Mouse (Mus musculus): ENCODE measurements around the gene Adgrd1. TPM values are rescaled to one million over a fixed set of nuclear protein-coding genes. Genes with fewer than 3 reads are reported as not detected.
"Not testable (repeated sequence)": the region's sequence is repeated elsewhere in the genome, so short reads cannot be mapped to it uniquely, and the experiment has no call there.

Gene Adgrd1
- polyA plus RNA-seq, 1 experiment from 2014 or later, result 0.11 TPM

- H3K4me1 ChIP-seq, result no peaks in the 10 kb centered on the region
- WGBS, result 63% methylated on average over 4 of the region's 4 CpGs
- no peak overlapping the region for H3K4me2 ChIP-seq (replicated peaks)
- H3K9ac ChIP-seq (replicated peaks), result no peak overlapping the region
- no peaks in the 10 kb centered on the region for H3K9me3 ChIP-seq
- no peaks in the 10 kb centered on the region; the same call in 1 of the 2 replicates for H3K27me3 ChIP-seq
- ATAC-seq (ENCODE audit: low FRiP score, low read depth), result no peak
- no peaks in the 10 kb centered on the region for H3K36me3 ChIP-seq
- no peak overlapping the region for H3K4me3 ChIP-seq
- H3K27ac ChIP-seq (replicated peaks), result no peak overlapping the region
Observed at GRCm38 (mm10) chr5:129104043-129104442, 7.5 kb downstream of the Adgrd1 start.

- Histone ChIP-seq H3K4me3 (no peak overlapping the region), H3K9ac (replicated peaks) (no peak overlapping the region), H3K9me3 (no peaks in the 10 kb centered on the region), H3K4me2 (replicated peaks) (no peak overlapping the region), H3K27me3 (no peaks in the 10 kb centered on the region), H3K27ac (replicated peaks) (no peak overlapping the region), H3K4me1 (peaks cover 9% of the 10 kb centered on the region; the same call in 1 of the 2 replicates), H3K36me3 (no peaks in the 10 kb centered on the region)
- ATAC-seq (ENCODE audit: low FRiP score, low read depth), result no peak
- 67% methylated on average over 8 of the region's 8 CpGs for WGBS
Observed at GRCm38 (mm10) chr5:129111729-129112128, 15.2 kb downstream of the Adgrd1 start.

- WGBS, result 80% methylated on average over 13 of the region's 13 CpGs
- Histone ChIP-seq H3K9me3 (no peaks in the 10 kb centered on the region), H3K9ac (replicated peaks) (no peak overlapping the region), H3K27me3 (no peaks in the 10 kb centered on the region), H3K36me3 (no peaks in the 10 kb centered on the region), H3K4me3 (no peak overlapping the region), H3K4me1 (peaks cover 17% of the 10 kb centered on the region; the same call in 1 of the 2 replicates), H3K4me2 (replicated peaks) (no peak overlapping the region), H3K27ac (replicated peaks) (no peak overlapping the region)
- no peak for ATAC-seq (ENCODE audit: low FRiP score, low read depth)
Observed at GRCm38 (mm10) chr5:129113741-129114476, 17.4 kb downstream of the Adgrd1 start.

DNA sequence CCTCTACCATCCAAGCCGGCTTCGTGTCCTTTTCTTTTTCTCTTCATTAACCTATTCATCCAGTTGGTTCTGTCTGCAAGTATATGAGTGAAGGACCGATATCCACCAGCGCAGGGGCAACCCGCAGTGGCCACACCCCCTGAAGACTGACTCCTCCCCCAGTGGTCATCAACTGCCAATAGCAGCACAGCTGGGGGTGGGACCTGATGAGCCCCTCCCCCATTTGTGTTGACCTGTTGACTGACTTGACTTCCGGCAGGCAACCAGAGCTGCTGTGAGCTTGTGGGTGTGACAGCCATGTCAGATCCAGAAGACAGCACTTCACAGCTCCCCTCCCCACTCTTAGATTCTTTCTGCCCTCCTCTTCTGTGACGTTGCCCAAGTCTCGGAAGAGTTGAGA, 19.7 kb downstream of the Adgrd1 start:
- Histone ChIP-seq H3K4me1 (peaks cover 17% of the 10 kb centered on the region; the same call in 1 of the 2 replicates), H3K36me3 (no peaks in the 10 kb centered on the region), H3K27me3 (no peaks in the 10 kb centered on the region), H3K4me3 (no peak overlapping the region), H3K9me3 (no peaks in the 10 kb centered on the region), H3K9ac (replicated peaks) (no peak overlapping the region), H3K27ac (replicated peaks) (no peak overlapping the region), H3K4me2 (replicated peaks) (no peak overlapping the region)
- no peak for ATAC-seq (ENCODE audit: low FRiP score, low read depth)
- WGBS, result 89% methylated on average over 8 of the region's 8 CpGs

DNA sequence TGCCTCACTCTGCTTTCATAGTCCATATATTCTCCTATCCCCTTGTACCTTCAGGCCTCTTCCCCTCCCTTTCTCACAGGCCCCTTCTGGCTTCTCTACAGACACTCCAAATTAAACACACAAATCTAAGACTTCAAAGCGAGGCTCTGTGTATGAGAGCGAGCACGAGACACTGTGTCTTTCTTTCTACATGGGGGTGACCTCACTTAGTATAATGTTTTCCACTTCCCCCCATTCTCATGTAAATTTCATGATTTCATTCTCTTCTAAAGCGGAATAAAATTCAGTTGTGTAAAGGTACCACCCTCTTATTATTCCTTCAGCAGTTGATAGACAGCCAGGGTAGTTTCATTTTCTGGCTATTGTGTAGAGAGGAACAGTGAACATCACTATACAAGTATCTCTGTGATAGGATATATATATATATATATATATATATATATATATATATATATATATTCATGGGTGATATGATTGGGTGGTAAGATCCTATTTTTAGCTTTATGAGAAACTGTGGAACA, 21.1 kb downstream of the Adgrd1 start:
- 72% methylated on average over 4 of the region's 4 CpGs for WGBS
- H3K9me3 ChIP-seq, result no peaks in the 10 kb centered on the region
- H3K4me3 ChIP-seq, result no peak overlapping the region
- H3K4me1 ChIP-seq, result 0 out of 2 replicates have a peak, but pooled peaks cover 11% of the 10 kb centered on the region
- H3K27me3 ChIP-seq, result no peaks in the 10 kb centered on the region
- H3K27ac ChIP-seq (replicated peaks), result no peak overlapping the region
- H3K4me2 ChIP-seq (replicated peaks), result no peak overlapping the region
- ATAC-seq (ENCODE audit: low FRiP score, low read depth), result no peak
- no peak overlapping the region for H3K9ac ChIP-seq (replicated peaks)
- no peaks in the 10 kb centered on the region for H3K36me3 ChIP-seq

GRCm38 (mm10) chr5:129118523-129118922, 22.0 kb downstream of the Adgrd1 start:
- H3K27ac ChIP-seq (replicated peaks), result no peak overlapping the region
- 69% methylated on average over 7 of the region's 7 CpGs for WGBS
- no peak for ATAC-seq (ENCODE audit: low FRiP score, low read depth)
- H3K4me2 ChIP-seq (replicated peaks), result no peak overlapping the region
- no peaks in the 10 kb centered on the region for H3K27me3 ChIP-seq
- 0 out of 2 replicates have a peak, but pooled peaks cover 11% of the 10 kb centered on the region for H3K4me1 ChIP-seq
- H3K36me3 ChIP-seq, result no peaks in the 10 kb centered on the region
- no peaks in the 10 kb centered on the region for H3K9me3 ChIP-seq
- no peak overlapping the region for H3K4me3 ChIP-seq
- no peak overlapping the region for H3K9ac ChIP-seq (replicated peaks)

- H3K9ac ChIP-seq (replicated peaks), result no peak overlapping the region
Observed at GRCm38 (mm10) chr5:129119146-129119545, 22.6 kb downstream of the Adgrd1 start.

GRCm38 (mm10) chr5:129121654-129122285, 25.2 kb downstream of the Adgrd1 start:
- WGBS, result 94% methylated on average over 15 of the region's 15 CpGs
- Histone ChIP-seq H3K27ac (replicated peaks) (no peak overlapping the region), H3K4me3 (no peak overlapping the region), H3K4me2 (replicated peaks) (no peak overlapping the region), H3K9ac (replicated peaks) (no peak overlapping the region), H3K9me3 (no peaks in the 10 kb centered on the region), H3K36me3 (no peaks in the 10 kb centered on the region), H3K4me1 (peaks cover 14% of the 10 kb centered on the region), H3K27me3 (no peaks in the 10 kb centered on the region)
- ATAC-seq (ENCODE audit: low FRiP score, low read depth), result no peak

More at GRCm38 (mm10) chr5:129119146-129119545, 22.6 kb downstream of the Adgrd1 start:
- Histone ChIP-seq H3K9me3 (no peaks in the 10 kb centered on the region), H3K4me1 (peaks cover 11% of the 10 kb centered on the region), H3K4me3 (no peak overlapping the region), H3K4me2 (replicated peaks) (no peak overlapping the region), H3K27ac (replicated peaks) (no peak overlapping the region), H3K27me3 (no peaks in the 10 kb centered on the region), H3K36me3 (no peaks in the 10 kb centered on the region)
- 73% methylated on average over 4 of the region's 4 CpGs for WGBS
- no peak for ATAC-seq (ENCODE audit: low FRiP score, low read depth)

DNA sequence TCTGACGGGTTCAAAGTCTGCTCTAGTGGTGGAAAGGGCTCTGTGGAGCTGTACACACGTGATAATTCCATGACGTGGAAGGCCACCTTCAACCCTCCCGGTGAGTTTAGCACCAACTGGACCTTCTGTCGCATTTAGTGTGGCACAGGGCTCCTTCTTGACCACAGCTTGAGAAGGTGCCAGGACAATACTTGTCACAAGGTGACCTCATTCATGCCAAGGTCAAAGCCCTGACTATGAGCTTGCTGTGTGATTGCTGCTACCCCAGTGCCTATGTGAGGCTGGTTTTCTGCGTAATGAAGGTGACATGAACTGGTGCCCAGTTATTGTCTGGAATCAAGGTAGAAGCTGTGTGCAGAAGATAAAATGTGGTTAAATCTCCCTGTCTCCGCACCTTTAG, 25.9 kb downstream of the Adgrd1 start:
- Histone ChIP-seq H3K9me3 (no peaks in the 10 kb centered on the region), H3K27ac (replicated peaks) (no peak overlapping the region), H3K4me1 (peaks cover 12% of the 10 kb centered on the region), H3K36me3 (no peaks in the 10 kb centered on the region), H3K4me3 (no peak overlapping the region), H3K4me2 (replicated peaks) (no peak overlapping the region), H3K27me3 (no peaks in the 10 kb centered on the region), H3K9ac (replicated peaks) (no peak overlapping the region)
- no peak for ATAC-seq (ENCODE audit: low FRiP score, low read depth)
- WGBS, result 90% methylated on average over 7 of the region's 7 CpGs

DNA sequence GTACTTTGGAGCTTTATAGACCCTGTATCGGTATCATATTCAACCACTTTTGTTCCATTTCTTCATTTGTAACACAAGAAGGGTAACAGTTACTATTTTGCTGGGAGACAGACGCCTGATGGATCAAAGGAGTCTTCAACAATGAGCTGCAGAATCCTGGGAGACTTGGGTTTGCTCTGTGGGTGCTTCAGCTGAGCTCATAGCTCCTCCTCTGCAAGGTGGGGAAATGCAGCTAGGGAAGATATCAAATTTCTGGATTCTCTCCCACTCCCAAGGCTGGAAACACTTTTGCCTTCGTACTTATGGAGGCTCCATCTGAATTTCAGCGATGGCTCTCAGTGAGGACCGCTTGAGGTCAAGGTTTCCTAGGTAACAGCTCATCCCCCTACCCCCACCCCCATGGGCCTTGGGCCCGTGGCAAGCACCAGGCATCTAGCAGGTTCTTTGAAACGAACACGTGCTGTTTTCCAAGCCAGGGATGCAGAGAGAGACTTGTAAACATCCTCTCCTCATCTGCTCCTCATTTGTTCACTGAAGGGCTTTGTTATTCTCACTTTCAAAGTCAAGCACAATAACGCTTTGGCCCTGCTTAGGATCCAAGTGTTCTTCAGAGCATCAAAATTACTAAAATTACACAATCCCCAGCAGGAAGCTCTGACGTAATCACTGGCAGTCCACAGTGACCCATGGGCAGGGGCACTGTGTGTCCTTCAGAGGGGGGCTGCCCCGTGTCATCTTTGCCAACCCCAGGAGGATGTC, 27.7 kb downstream of the Adgrd1 start:
- H3K4me1 ChIP-seq, result peaks cover 6% of the 10 kb centered on the region
- no peaks in the 10 kb centered on the region for H3K36me3 ChIP-seq
- no peak overlapping the region for H3K27ac ChIP-seq (replicated peaks)
- H3K9ac ChIP-seq (replicated peaks), result no peak overlapping the region
- 38% methylated on average over 11 of the region's 11 CpGs for WGBS
- ATAC-seq (ENCODE audit: low FRiP score, low read depth), result no peak
- no peak overlapping the region for H3K4me2 ChIP-seq (replicated peaks)
- no peaks in the 10 kb centered on the region for H3K9me3 ChIP-seq
- H3K27me3 ChIP-seq, result no peaks in the 10 kb centered on the region
- H3K4me3 ChIP-seq, result no peak overlapping the region

- not testable (repeated sequence) for H3K9me3 ChIP-seq; H3K4me1 ChIP-seq; H3K36me3 ChIP-seq; ATAC-seq (ENCODE audit: low FRiP score, low read depth); H3K27ac ChIP-seq (replicated peaks); H3K4me3 ChIP-seq; H3K4me2 ChIP-seq (replicated peaks); H3K27me3 ChIP-seq; H3K9ac ChIP-seq (replicated peaks)
- 97% methylated on average over 22 of the region's 22 CpGs for WGBS
Observed at GRCm38 (mm10) chr5:129128310-129128709, 31.8 kb downstream of the Adgrd1 start.

DNA sequence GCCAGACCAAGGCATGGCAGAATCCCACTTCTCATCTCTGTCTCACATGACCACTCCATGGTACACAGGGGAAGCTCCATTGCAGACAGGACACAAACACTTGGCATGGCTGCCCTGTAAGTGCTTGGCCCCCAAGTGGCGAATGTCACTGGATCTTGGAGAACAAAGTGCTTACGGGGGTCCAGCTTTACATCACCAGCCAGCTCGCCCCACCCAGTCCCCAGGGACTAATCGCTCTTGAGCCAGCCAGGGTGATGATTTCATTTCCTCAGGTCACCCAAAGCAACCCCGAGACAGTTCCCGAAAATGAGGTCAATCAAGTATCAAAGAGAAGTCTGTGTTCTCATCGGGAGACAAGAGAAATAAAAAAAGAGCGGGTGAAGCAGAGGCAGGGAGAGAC, 33.8 kb downstream of the Adgrd1 start:
- Histone ChIP-seq H3K27me3 (no peaks in the 10 kb centered on the region), H3K4me2 (replicated peaks) (no peak overlapping the region), H3K9me3 (no peaks in the 10 kb centered on the region), H3K9ac (replicated peaks) (no peak overlapping the region), H3K4me1 (no peaks in the 10 kb centered on the region), H3K27ac (replicated peaks) (no peak overlapping the region), H3K4me3 (no peak overlapping the region), H3K36me3 (no peaks in the 10 kb centered on the region)
- ATAC-seq (ENCODE audit: low FRiP score, low read depth), result no peak
- WGBS, result 94% methylated on average over 8 of the region's 8 CpGs

Data from midbrain, embryonic 12.5 days (tissue).